Mouse (Mus musculus) G1E (cell line): ENCODE measurements at regions not wholly inside any gene's neighbourhood (a gene's known extent, or its start where the extent isn't known, plus 50 kb on each side); places are given as distances from the start of the nearest gene placed in this dataset.

Experiments
- ATAC-seq: 2 replicates; pipeline ENCODE4 v1.8.0; 2016; ENCODE audit warnings: mild to moderate bottlenecking; ENCODE audit not compliant: insufficient number of reproducible peaks, poor library complexity, low FRiP score, severe bottlenecking; ENCODE audit errors: extremely low read depth
- DNase-seq: peaks from one replicate; pipeline ENCODE4 v3.0.0; 2012; ENCODE audit warnings: low spot score
- H3K27me3 ChIP-seq: 2 replicates; pipeline ENCODE4 v1.6.1; 2012; ENCODE audit warnings: mild to moderate bottlenecking, low read length, inconsistent platforms; ENCODE audit not compliant: insufficient read depth
- H3K36me3 ChIP-seq: replicated peaks from 2 replicates; pipeline ENCODE3; 2012; ENCODE audit warnings: mild to moderate bottlenecking, inconsistent platforms
- H3K4me1 ChIP-seq: 2 replicates; pipeline ENCODE4 v1.6.1; 2012; ENCODE audit warnings: low read depth, low read length, inconsistent platforms, mixed read lengths; ENCODE audit not compliant: insufficient read depth
- H3K4me3 ChIP-seq: 2 replicates; pipeline ENCODE4 v1.5.1; 2012; ENCODE audit warnings: low read depth, mild to moderate bottlenecking, inconsistent platforms, low read length, moderate library complexity, mixed read lengths
- H3K9me3 ChIP-seq: replicated peaks from 2 replicates; pipeline ENCODE4 v1.6.1; 2012; ENCODE audit warnings: inconsistent platforms
- CTCF ChIP-seq: IDR thresholded peaks from 2 replicates; pipeline ENCODE4 v1.5.1; 2012; ENCODE audit warnings: low read depth, low read length, inconsistent platforms, mixed read lengths
- GATA1 ChIP-seq: IDR thresholded peaks from 2 replicates; pipeline ENCODE4 v1.6.1; 2012; ENCODE audit warnings: borderline replicate concordance, low read length, inconsistent platforms, mixed read lengths
- GATA2 ChIP-seq: IDR thresholded peaks from 2 replicates; pipeline ENCODE4 v1.6.1; 2012; ENCODE audit warnings: low read depth, low read length, inconsistent platforms, borderline replicate concordance
- POLR2AphosphoS5 ChIP-seq: IDR thresholded peaks from 2 replicates; pipeline ENCODE4 v1.6.1; 2012; ENCODE audit warnings: low read depth, low read length, inconsistent platforms; ENCODE audit not compliant: insufficient replicate concordance
- TAL1 ChIP-seq: conservative IDR thresholded peaks from 2 replicates; pipeline ENCODE4 v1.6.1; 2012; ENCODE audit warnings: low read depth, low read length, inconsistent platforms, mixed read lengths

GRCm38 (mm10) chr4:106093252-106093651, 222.8 kb upstream of the Usp24 start:
- peaks cover 37% of the 10 kb centered on the region for H3K9me3 ChIP-seq
- TF ChIP-seq GATA2: no peak
- no peak for TF ChIP-seq GATA1
- TF ChIP-seq TAL1: no peak
- TF ChIP-seq POLR2AphosphoS5: no peak
- no peak for TF ChIP-seq CTCF
- no peaks in the 10 kb centered on the region for H3K36me3 ChIP-seq
- no peak overlapping the region for H3K4me3 ChIP-seq
- H3K27me3 ChIP-seq: no peaks in the 10 kb centered on the region
- DNase-seq: no peak
- H3K4me1 ChIP-seq: no peaks in the 10 kb centered on the region
- ATAC-seq: no peak

GRCm38 (mm10) chr4:106094882-106095556, 221.0 kb upstream of the Usp24 start:
- H3K4me1 ChIP-seq: no peaks in the 10 kb centered on the region
- no peak overlapping the region for H3K4me3 ChIP-seq
- no peaks in the 10 kb centered on the region for H3K27me3 ChIP-seq
- TF ChIP-seq POLR2AphosphoS5: no peak
- TF ChIP-seq TAL1: no peak
- no peak for TF ChIP-seq GATA2
- no peak for TF ChIP-seq CTCF
- TF ChIP-seq GATA1: no peak
- H3K9me3 ChIP-seq: peaks cover 34% of the 10 kb centered on the region
- no peak for DNase-seq
- no peaks in the 10 kb centered on the region for H3K36me3 ChIP-seq
- ATAC-seq: no peak

DNA sequence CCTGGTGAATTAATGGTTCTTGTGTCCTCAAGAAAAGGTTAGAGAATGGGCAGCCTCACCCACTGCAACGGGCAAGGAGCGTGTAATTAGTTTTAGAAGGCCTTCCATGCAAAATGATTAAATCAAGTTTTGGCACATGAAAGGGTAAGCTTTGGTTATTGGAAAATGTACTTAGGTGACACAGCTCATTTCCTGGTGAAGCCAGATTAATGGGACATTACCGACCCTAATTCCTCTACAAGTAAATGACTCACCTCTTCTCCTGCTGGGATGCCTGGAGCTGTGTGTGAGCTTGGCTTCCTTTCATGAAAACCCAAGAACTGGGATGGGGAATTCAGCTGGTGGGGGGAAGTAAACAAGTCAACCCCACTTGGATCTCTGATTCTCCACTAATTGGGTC, 219.9 kb upstream of the Usp24 start:
- Histone ChIP-seq H3K36me3 (no peaks in the 10 kb centered on the region), H3K9me3 (peaks cover 39% of the 10 kb centered on the region), H3K4me3 (no peak overlapping the region), H3K27me3 (no peaks in the 10 kb centered on the region), H3K4me1 (no peaks in the 10 kb centered on the region)
- no peak for TF ChIP-seq CTCF
- TF ChIP-seq GATA2: no peak
- no peak for TF ChIP-seq GATA1
- no peak for TF ChIP-seq TAL1
- no peak for TF ChIP-seq POLR2AphosphoS5
- DNase-seq (no peak), ATAC-seq (no peak)

GRCm38 (mm10) chr4:106097846-106098245, 218.2 kb upstream of the Usp24 start:
- H3K9me3 ChIP-seq: peaks cover 45% of the 10 kb centered on the region
- no peaks in the 10 kb centered on the region for H3K36me3 ChIP-seq
- no peaks in the 10 kb centered on the region for H3K27me3 ChIP-seq
- ATAC-seq (no peak), DNase-seq (no peak)
- no peaks in the 10 kb centered on the region for H3K4me1 ChIP-seq
- TF ChIP-seq CTCF (no peak), GATA1 (no peak), GATA2 (no peak), TAL1 (no peak), POLR2AphosphoS5 (no peak)
- H3K4me3 ChIP-seq: no peak overlapping the region

- Histone ChIP-seq H3K27me3 (no peaks in the 10 kb centered on the region), H3K36me3 (no peaks in the 10 kb centered on the region)
- TF ChIP-seq POLR2AphosphoS5 (no peak), CTCF (no peak)
Observed at GRCm38 (mm10) chr4:106100211-106101025, 215.6 kb upstream of the Usp24 start.

DNA sequence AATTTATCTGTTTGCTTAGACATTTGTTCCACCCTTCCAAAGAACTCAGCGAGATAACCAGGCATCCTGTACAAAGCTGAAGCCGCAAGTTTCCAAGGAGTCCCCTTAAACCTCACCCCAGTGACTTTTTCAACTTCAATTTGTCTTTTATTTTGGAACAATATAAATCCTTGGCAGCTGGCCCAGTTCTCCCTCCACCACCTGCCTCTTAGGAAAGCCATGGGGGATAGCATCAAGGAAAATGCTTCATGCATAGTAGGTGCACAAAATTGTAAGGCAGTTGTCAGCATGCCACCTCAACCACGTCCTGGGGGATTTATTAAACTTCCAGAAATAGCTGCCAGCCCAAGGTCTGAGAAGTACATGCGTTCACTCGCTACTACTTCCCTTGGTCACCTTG, 214.1 kb upstream of the Usp24 start:
- ATAC-seq: no peak
- TF ChIP-seq GATA2: no peak
- no peak for TF ChIP-seq TAL1
- no peak for TF ChIP-seq GATA1
- TF ChIP-seq POLR2AphosphoS5: no peak
- no peak for TF ChIP-seq CTCF
- Histone ChIP-seq H3K9me3 (peaks cover 55% of the 10 kb centered on the region), H3K27me3 (no peaks in the 10 kb centered on the region), H3K36me3 (no peaks in the 10 kb centered on the region), H3K4me1 (no peaks in the 10 kb centered on the region), H3K4me3 (no peak overlapping the region)
- no peak for DNase-seq

More at GRCm38 (mm10) chr4:106100211-106101025, 215.6 kb upstream of the Usp24 start:
- DNase-seq (no peak), ATAC-seq (no peak)
- Histone ChIP-seq H3K4me3 (no peak overlapping the region), H3K9me3 (peaks cover 57% of the 10 kb centered on the region), H3K4me1 (no peaks in the 10 kb centered on the region)

GRCm38 (mm10) chr4:106102451-106102977, 213.5 kb upstream of the Usp24 start:
- Histone ChIP-seq H3K4me1 (no peaks in the 10 kb centered on the region), H3K36me3 (no peaks in the 10 kb centered on the region), H3K27me3 (no peaks in the 10 kb centered on the region), H3K4me3 (no peak overlapping the region), H3K9me3 (peaks cover 54% of the 10 kb centered on the region)
- TF ChIP-seq GATA2 (no peak), TAL1 (no peak), GATA1 (no peak), POLR2AphosphoS5 (no peak), CTCF (no peak)
- no peak for DNase-seq
- ATAC-seq: no peak
